Mouse (Mus musculus) testis, adult 2 months (tissue): ENCODE results near the gene Crispld2.

ENCODE experiments used
- CTCF ChIP-seq: fragments of 200-500 bp; IDR thresholded peaks from 2 replicates; pipeline ENCODE4 v1.5.1; 2012; ENCODE audit warnings: low read depth, mild to moderate bottlenecking, inconsistent platforms, low read length, moderate library complexity; ENCODE audit not compliant: control insufficient read depth, insufficient read depth, insufficient replicate concordance
- POLR2A ChIP-seq: fragments of 200-500 bp; IDR thresholded peaks from 2 replicates; pipeline ENCODE4 v1.6.1; 2012; ENCODE audit warnings: low read depth, mild to moderate bottlenecking, inconsistent platforms, low read length, moderate library complexity; ENCODE audit not compliant: control insufficient read depth

DNA sequence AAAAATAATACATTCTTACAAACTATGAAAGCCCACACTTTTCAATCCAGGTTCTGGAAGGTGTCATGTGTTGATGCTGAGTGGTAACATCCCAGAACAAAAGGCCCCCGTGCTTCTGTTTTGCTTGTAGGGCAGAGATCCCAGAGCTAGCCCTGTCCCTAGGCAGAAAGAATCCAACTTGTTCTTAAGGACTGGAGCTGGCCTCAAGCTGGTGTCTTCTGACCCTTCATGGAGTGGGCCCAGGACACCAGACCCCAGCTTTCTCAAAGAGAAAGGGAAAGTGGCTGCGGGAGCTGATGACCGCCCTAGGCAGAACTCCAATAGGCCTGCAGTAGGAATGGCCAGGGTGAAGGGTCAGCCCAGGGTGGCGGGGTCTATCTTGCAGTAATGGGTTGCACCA lies 5.0 kb downstream of the Crispld2 start:
- TF ChIP-seq CTCF (no peak), POLR2A (no peak)
